ENCODE assay signal across 21 mouse cellular contexts in genomic region chr15:98288566-98288965, GRCm38 (mm10). TPM values are rescaled to one million over a fixed set of nuclear protein-coding genes. Genes with fewer than 3 reads are reported as not detected.
DNase-seq lines count a peak whose midpoint lies in the region; ATAC-seq and TF ChIP-seq lines count a peak whose summit lies in the region.
"Had no signal": no experiment of that assay in that cellular context is flagged by ENCODE, and none has a peak within 500 bp of the region (broad histone marks: within the 10 kb centered on the region; RNA-seq: fewer than 3 reads in every experiment).

No protein-coding gene starts in this region.

- ATAC-seq in heart, embryonic 16.5 days (replicated peaks; ENCODE audit: extremely low read depth, insufficient read depth, low FRiP score): peak; percentile 28; the same call in 1 of the 2 replicates
- ATAC-seq: forebrain, embryonic 15.5 days; intestine, embryonic 16.5 days; midbrain, embryonic 16.5 days had no signal

- peak; percentile 52 for TF ChIP-seq RAD21 in CH12.LX (IDR thresholded peaks at IDR 0.05; ENCODE audit: low read depth, low read length)

- WGBS in heart, embryonic 16.5 days: 78% methylated on average over 12 of the region's 12 CpGs

- no peak overlapping the region for H3K27ac ChIP-seq in heart, embryonic 16.5 days (ENCODE audit: low read length)
- H3K27ac ChIP-seq in CH12.LX (ENCODE audit: insufficient read depth, low read depth): no peak overlapping the region
- H3K27ac ChIP-seq: embryonic facial prominence, embryonic 15.5 days; forebrain, embryonic 15.5 days; limb, embryonic 12.5 days; neural tube, embryonic 13.5 days had no signal

- H3K4me2 ChIP-seq in heart, embryonic 16.5 days (ENCODE audit: low read depth, low read length): no peak overlapping the region
- peak overlapping the region; percentile 79 for H3K4me2 ChIP-seq in CH12.LX (ENCODE audit: insufficient read depth, low read depth, poor library complexity, severe bottlenecking)
- H3K4me2 ChIP-seq: embryonic facial prominence, embryonic 15.5 days; forebrain, embryonic 15.5 days; limb, embryonic 12.5 days; neural tube, embryonic 13.5 days had no signal

- peak; percentile 37; the same call in 1 of the 2 replicates for TF ChIP-seq EP300 in CH12.LX (IDR thresholded peaks at IDR 0.05; ENCODE audit: low read length)

- no peaks in the 10 kb centered on the region for H3K36me3 ChIP-seq in heart, embryonic 16.5 days (ENCODE audit: control insufficient read depth, insufficient read depth)
- H3K36me3 ChIP-seq in CH12.LX (replicated peaks in 1 of 2; ENCODE audit: control insufficient read depth in 1 of 2, insufficient read depth in 1 of 2, low read length in 1 of 2): no peaks in the 10 kb centered on the region
- H3K36me3 ChIP-seq: embryonic facial prominence, embryonic 15.5 days; forebrain, embryonic 15.5 days; G1E; limb, embryonic 12.5 days had no signal

- H3K4me3 ChIP-seq in heart, embryonic 16.5 days (ENCODE audit: low read length): no peak overlapping the region
- H3K4me3 ChIP-seq in CH12.LX (replicated peaks in 1 of 3; ENCODE audit: low read depth in 2 of 3, low read length in 2 of 3, poor library complexity in 1 of 3): no peak overlapping the region
- H3K4me3 ChIP-seq: embryonic facial prominence, embryonic 15.5 days; forebrain, embryonic 15.5 days; limb, embryonic 12.5 days; neural tube, embryonic 13.5 days had no signal

- H3K9me3 ChIP-seq in heart, embryonic 16.5 days (replicated peaks; ENCODE audit: control insufficient read depth, low read length): no peaks in the 10 kb centered on the region
- H3K9me3 ChIP-seq in CH12.LX (replicated peaks; ENCODE audit: low read length): no peaks in the 10 kb centered on the region
- H3K9me3 ChIP-seq: embryonic facial prominence, embryonic 15.5 days; forebrain, embryonic 15.5 days; G1E; limb, embryonic 12.5 days; neural tube, embryonic 13.5 days had no signal

- in situ Hi-C loops in CH12.LX (cut with MboI; ENCODE audit: low pct_ligation_motif_present, low pct_unique_long_range_greater_than_20kb, low sequenced_read_pairs): no loop called here

- TF ChIP-seq CTCF in CH12.LX (conservative IDR thresholded peaks at IDR 0.05 in 1 of 2, IDR thresholded peaks at IDR 0.05 in 1 of 2; ENCODE audit: low read depth in 2 of 2, low read length in 2 of 2): peak in 1 of 2 experiments; percentile 57; a peak in 2 of 4 replicates

- no peaks in the 10 kb centered on the region for H3K4me1 ChIP-seq in heart, embryonic 16.5 days (ENCODE audit: control insufficient read depth, insufficient read depth, low read length)
- peaks cover 16 to 20% of the 10 kb centered on the region in 2 experiments for H3K4me1 ChIP-seq in CH12.LX (ENCODE audit: control insufficient read depth in 1 of 2, insufficient read depth in 2 of 2)
- H3K4me1 ChIP-seq: embryonic facial prominence, embryonic 15.5 days; forebrain, embryonic 15.5 days; limb, embryonic 12.5 days; neural tube, embryonic 13.5 days had no signal

- no peaks in the 10 kb centered on the region for H3K79me2 ChIP-seq in CH12.LX (replicated peaks; ENCODE audit: control insufficient read depth, extremely low read depth, insufficient read depth, poor library complexity, severe bottlenecking)

- H3K27me3 ChIP-seq in heart, embryonic 16.5 days (ENCODE audit: control insufficient read depth, insufficient read depth, low read length): no peaks in the 10 kb centered on the region
- H3K27me3 ChIP-seq in CH12.LX (replicated peaks): peaks cover 71% of the 10 kb centered on the region
- H3K27me3 ChIP-seq: embryonic facial prominence, embryonic 15.5 days; forebrain, embryonic 15.5 days; neural tube, embryonic 13.5 days had no signal

- no peak overlapping the region for H3K9ac ChIP-seq in heart, embryonic 16.5 days (ENCODE audit: low read length)
- no peak overlapping the region for H3K9ac ChIP-seq in CH12.LX (ENCODE audit: insufficient read depth, low read depth)
- H3K9ac ChIP-seq: embryonic facial prominence, embryonic 15.5 days; forebrain, embryonic 15.5 days; limb, embryonic 12.5 days; neural tube, embryonic 13.5 days had no signal

- intact Hi-C loops in heart, postnatal 10 days (cut with DNase I): no loop called here

- no peak for TF ChIP-seq POLR2A in CH12.LX (IDR thresholded peaks at IDR 0.05; ENCODE audit: low read depth, low read length)

- no peak for DNase-seq in heart, adult 8-10 months (ENCODE audit: low spot score)
- peak; percentile 32 for DNase-seq in CH12.LX (ENCODE audit: extremely low read depth)
- peak; percentile 27 to 52 for DNase-seq in cerebellum, postnatal 25 days
- peak; percentile 83 for DNase-seq in thymus, postnatal 0 days (ENCODE audit: low spot score)
- no peak for DNase-seq in layer of hippocampus, adult 18-20 months (ENCODE audit: low spot score in 2 of 2)
- DNase-seq in adrenal gland, adult 8-10 months: no peak
- no peak for DNase-seq in heart, postnatal 10 days
- DNase-seq: B cell, adult 2 months; heart, postnatal 4 days; layer of hippocampus, postnatal 36 days; lung, postnatal 4 days had no signal

- dilution Hi-C loops in CH12.LX (cut with MboI; ENCODE audit: extremely low pct_ligation_motif_present, extremely low pct_unique_long_range_greater_than_20kb, low sequenced_read_pairs): no loop called here

TF ChIP-seq in CH12.LX, 34 proteins besides CTCF, POLR2A, EP300 and RAD21 (continues in another document):
- TF ChIP-seq BHLHE40 (IDR thresholded peaks at IDR 0.05; ENCODE audit: low read depth, low read length) (peak; percentile 69), NELFE (IDR thresholded peaks at IDR 0.05; ENCODE audit: low read depth, low read length) (no peak), UBTF (IDR thresholded peaks at IDR 0.05; ENCODE audit: low read depth, low read length) (0 out of 2 replicates have a peak, but pooled peaks have one; percentile 50), E2F4 (IDR thresholded peaks at IDR 0.05; ENCODE audit: insufficient replicate concordance, low read depth, low read length) (no peak), ZNF384 (IDR thresholded peaks at IDR 0.05; ENCODE audit: low read depth, low read length) (no peak), TCF12 (IDR thresholded peaks at IDR 0.05; ENCODE audit: low read depth, low read length) (peak; percentile 90), ETS1 (conservative IDR thresholded peaks at IDR 0.05; ENCODE audit: low read depth, low read length) (0 out of 2 replicates have a peak, but pooled peaks have one; percentile 9), MAX (IDR thresholded peaks at IDR 0.05; ENCODE audit: low read length) (peak; percentile 52; the same call in 1 of the 2 replicates), JUND (conservative IDR thresholded peaks at IDR 0.05; ENCODE audit: low read depth, low read length) (no peak), TBP (conservative IDR thresholded peaks at IDR 0.05; ENCODE audit: low read depth, low read length) (no peak), ZC3H11A (IDR thresholded peaks at IDR 0.05; ENCODE audit: low read depth, low read length) (no peak), SMC3 (IDR thresholded peaks at IDR 0.05; ENCODE audit: low read depth, low read length) (peak; percentile 34)

RNA-seq across cellular contexts. Expression of gene Zfp641, which starts 7.4 kb away (rescaled TPM):
- 1.6 and 2.0 TPM in 2 replicates for polyA plus RNA-seq in heart, embryonic 16.5 days (2015; fragmentation: Nextera tagmentation; extraction: Ambion mirVana)
- total RNA-seq in heart, adult 8-10 months (2022): 1 to 10 TPM; 5.4 to 6.8 (median 6.5) TPM
- total RNA-seq in CH12.LX (2012; rRNA removed) (0.04 TPM in 1 of 2 replicates, not detected in the other), CH12.LX (2014; rRNA removed) (not detected in 2 replicates)
- not detected in 2 replicates for polyA plus RNA-seq in CH12.LX (2012; ENCODE audit: insufficient read length, low read depth)
- polyA plus RNA-seq in thymus, postnatal 0 days (2015; fragmentation: Nextera tagmentation; extraction: Ambion mirVana): 0.40 and 0.46 TPM in 2 replicates
- 1 to 10 TPM; 6.3 to 6.5 TPM for total RNA-seq in layer of hippocampus, adult 18-20 months (2021)
- total RNA-seq in adrenal gland, adult 8-10 months (2022): 1 to 10 TPM; 3.9 to 7.8 (median 6.5) TPM
- 1 to 10 TPM; 5.4 to 6.5 TPM for total RNA-seq in heart, postnatal 10 days (2021)
- polyA plus RNA-seq: G1E had no signal

RNA-seq across cellular contexts. Expression of gene Olfr285, which starts 28.6 kb away (rescaled TPM):
- polyA plus RNA-seq in heart, embryonic 16.5 days (2015; fragmentation: Nextera tagmentation; extraction: Ambion mirVana): not detected in 2 replicates
- total RNA-seq in heart, adult 8-10 months (2022): not detected
- not detected in 2 replicates for total RNA-seq in CH12.LX (2012; rRNA removed)
- not detected in 2 replicates for total RNA-seq in CH12.LX (2014; rRNA removed)
- not detected in 2 replicates for polyA plus RNA-seq in CH12.LX (2012; ENCODE audit: insufficient read length, low read depth)
- polyA plus RNA-seq in thymus, postnatal 0 days (2015; fragmentation: Nextera tagmentation; extraction: Ambion mirVana): not detected in 2 replicates
- not detected for total RNA-seq in layer of hippocampus, adult 18-20 months (2021)
- total RNA-seq in adrenal gland, adult 8-10 months (2022): not detected
- total RNA-seq in heart, postnatal 10 days (2021): not detected
- total RNA-seq: heart, postnatal 4 days; layer of hippocampus, postnatal 36 days had no signal
- polyA plus RNA-seq: cortical plate, adult 2 months; embryonic facial prominence, embryonic 15.5 days; forebrain, embryonic 15.5 days; G1E; intestine, embryonic 16.5 days; limb, embryonic 12.5 days; liver, embryonic 16.5 days; midbrain, embryonic 16.5 days; neural tube, embryonic 13.5 days had no signal

RNA-seq across cellular contexts. Expression of gene H1fnt, which starts 31.5 kb away (rescaled TPM):
- not detected in 2 replicates for polyA plus RNA-seq in heart, embryonic 16.5 days (2015; fragmentation: Nextera tagmentation; extraction: Ambion mirVana)
- total RNA-seq in heart, adult 8-10 months (2022): not detected
- total RNA-seq in CH12.LX (2012; rRNA removed): not detected in 2 replicates
- total RNA-seq in CH12.LX (2014; rRNA removed): not detected in 2 replicates
- not detected in 2 replicates for polyA plus RNA-seq in CH12.LX (2012; ENCODE audit: insufficient read length, low read depth)
- not detected in 2 replicates for polyA plus RNA-seq in thymus, postnatal 0 days (2015; fragmentation: Nextera tagmentation; extraction: Ambion mirVana)
- total RNA-seq in layer of hippocampus, adult 18-20 months (2021): not detected
- not detected for total RNA-seq in adrenal gland, adult 8-10 months (2022)
- total RNA-seq in heart, postnatal 10 days (2021): not detected
- total RNA-seq: G1E; heart, postnatal 4 days; layer of hippocampus, postnatal 36 days had no signal
- polyA plus RNA-seq: cortical plate, adult 2 months; embryonic facial prominence, embryonic 15.5 days; forebrain, embryonic 15.5 days; G1E; intestine, embryonic 16.5 days; limb, embryonic 12.5 days; liver, embryonic 16.5 days; midbrain, embryonic 16.5 days; neural tube, embryonic 13.5 days had no signal

RNA-seq across cellular contexts. Expression of gene Olfr284, which starts 52.2 kb away (rescaled TPM):
- not detected in 2 replicates for polyA plus RNA-seq in heart, embryonic 16.5 days (2015; fragmentation: Nextera tagmentation; extraction: Ambion mirVana)
- not detected for total RNA-seq in heart, adult 8-10 months (2022)
- total RNA-seq in CH12.LX (2012; rRNA removed) (not detected in 2 replicates), CH12.LX (2014; rRNA removed) (not detected in 2 replicates)
- not detected in 2 replicates for polyA plus RNA-seq in CH12.LX (2012; ENCODE audit: insufficient read length, low read depth)
- polyA plus RNA-seq in thymus, postnatal 0 days (2015; fragmentation: Nextera tagmentation; extraction: Ambion mirVana): not detected in 2 replicates
- not detected for total RNA-seq in layer of hippocampus, adult 18-20 months (2021)
- total RNA-seq in adrenal gland, adult 8-10 months (2022): not detected
- total RNA-seq in heart, postnatal 10 days (2021): not detected
- total RNA-seq: G1E; heart, postnatal 4 days; layer of hippocampus, postnatal 36 days had no signal
- polyA plus RNA-seq: cortical plate, adult 2 months; forebrain, embryonic 15.5 days; G1E; intestine, embryonic 16.5 days; limb, embryonic 12.5 days; liver, embryonic 16.5 days; midbrain, embryonic 16.5 days; neural tube, embryonic 13.5 days had no signal

RNA-seq across cellular contexts. Expression of gene Olfr286, which starts 54.3 kb away (rescaled TPM):
- polyA plus RNA-seq in heart, embryonic 16.5 days (2015; fragmentation: Nextera tagmentation; extraction: Ambion mirVana): not detected in 2 replicates
- total RNA-seq in heart, adult 8-10 months (2022): not detected
- total RNA-seq in CH12.LX (2012; rRNA removed): 0.04 TPM in 1 of 2 replicates, not detected in the other
- not detected in 2 replicates for total RNA-seq in CH12.LX (2014; rRNA removed)
- not detected in 2 replicates for polyA plus RNA-seq in CH12.LX (2012; ENCODE audit: insufficient read length, low read depth)
- polyA plus RNA-seq in thymus, postnatal 0 days (2015; fragmentation: Nextera tagmentation; extraction: Ambion mirVana): not detected in 2 replicates
- total RNA-seq in layer of hippocampus, adult 18-20 months (2021): not detected
- not detected for total RNA-seq in adrenal gland, adult 8-10 months (2022)
- not detected for total RNA-seq in heart, postnatal 10 days (2021)
- total RNA-seq: heart, postnatal 4 days; layer of hippocampus, postnatal 36 days had no signal
- polyA plus RNA-seq: cortical plate, adult 2 months; forebrain, embryonic 15.5 days; G1E; intestine, embryonic 16.5 days; limb, embryonic 12.5 days; liver, embryonic 16.5 days; midbrain, embryonic 16.5 days; neural tube, embryonic 13.5 days had no signal

Comparison
In these comparisons a context has a peak if more than half of its experiments do, and no peak if none do; other contexts are left out.
1. DNase-seq: peak in CH12.LX (single experiment), cerebellum, postnatal 25 days (2 of 2) and thymus, postnatal 0 days (single experiment); none in heart, adult 8-10 months (single experiment), layer of hippocampus, adult 18-20 months (0 of 2), adrenal gland, adult 8-10 months (single experiment) and heart, postnatal 10 days (0 of 2).
2. RNA of gene Zfp641, which starts 7.4 kb away (total RNA-seq): 3.9 to 7.8 TPM in adrenal gland, adult 8-10 months, 5.4 to 6.5 TPM in heart, postnatal 10 days, 5.4 to 6.8 TPM in heart, adult 8-10 months and 6.3 to 6.5 TPM in layer of hippocampus, adult 18-20 months; 0.04 TPM in CH12.LX; every median in the first group is over 4 times any median in the second.